Mouse (Mus musculus) MEL (cell line): ENCODE measurements at regions not wholly inside any gene's neighbourhood (a gene's known extent, or its start where the extent isn't known, plus 50 kb on each side); places are given as distances from the start of the nearest gene placed in this dataset.

Source experiments
- CHD2 ChIP-seq: IDR thresholded peaks from 2 replicates; pipeline ENCODE4 v1.6.1; 2011; ENCODE audit warnings: low read length, improper control_type of control experiment
- CTCF ChIP-seq, 3 experiments: IDR thresholded peaks in 2 of 3; conservative IDR thresholded peaks in 1 of 3; 2 replicates each; pipeline ENCODE4 v1.5.1; 2011 to 2012; ENCODE audit warnings: low read length in 3 of 3, low read depth in 2 of 3, mild to moderate bottlenecking in 2 of 3, improper control_type of control experiment in 1 of 3, inconsistent platforms in 1 of 3, mixed read lengths in 1 of 3, moderate library complexity in 1 of 3; ENCODE audit not compliant: control insufficient read depth in 1 of 3, insufficient read depth in 1 of 3, poor library complexity in 1 of 3, severe bottlenecking in 1 of 3
- EP300 ChIP-seq, 2 experiments: IDR thresholded peaks; 2 replicates each; pipeline ENCODE4 v1.6.1; 2011; ENCODE audit warnings: improper control_type of control experiment in 2 of 2, low read length in 2 of 2, low read depth in 1 of 2, mild to moderate bottlenecking in 1 of 2
- GABPA ChIP-seq: IDR thresholded peaks from 2 replicates; pipeline ENCODE4 v1.6.1; 2012; ENCODE audit warnings: low read depth, mild to moderate bottlenecking, inconsistent platforms, low read length, improper control_type of control experiment, moderate library complexity
- HCFC1 ChIP-seq: IDR thresholded peaks from 2 replicates; pipeline ENCODE4 v1.6.1; 2012; ENCODE audit warnings: low read depth, mild to moderate bottlenecking, inconsistent platforms, low read length, improper control_type of control experiment, moderate library complexity
- MAFK ChIP-seq: IDR thresholded peaks from 2 replicates; pipeline ENCODE4 v1.6.1; 2011; ENCODE audit warnings: low read depth, mild to moderate bottlenecking, low read length, improper control_type of control experiment, borderline replicate concordance
- MAX ChIP-seq: IDR thresholded peaks from 2 replicates; pipeline ENCODE4 v1.6.1; 2011; ENCODE audit warnings: low read length, improper control_type of control experiment
- MEF2A ChIP-seq: IDR thresholded peaks from 2 replicates; pipeline ENCODE4 v1.6.1; 2014; ENCODE audit warnings: low read depth, mild to moderate bottlenecking, inconsistent platforms, low read length, improper control_type of control experiment; ENCODE audit not compliant: poor library complexity, insufficient replicate concordance, severe bottlenecking; ENCODE audit errors: extremely low read depth
- MYC ChIP-seq: IDR thresholded peaks from 2 replicates; pipeline ENCODE4 v1.6.1; 2011; ENCODE audit warnings: low read depth, mild to moderate bottlenecking, low read length, improper control_type of control experiment, moderate library complexity
- TCF12 ChIP-seq: IDR thresholded peaks from 2 replicates; pipeline ENCODE4 v1.6.1; 2014; ENCODE audit warnings: low read depth, mild to moderate bottlenecking, inconsistent platforms, low read length, improper control_type of control experiment, moderate library complexity
- USF1 ChIP-seq: IDR thresholded peaks from 2 replicates; pipeline ENCODE4 v1.6.1; 2014; ENCODE audit warnings: low read depth, mild to moderate bottlenecking, inconsistent platforms, low read length, improper control_type of control experiment, moderate library complexity
- USF2 ChIP-seq, 2 experiments: IDR thresholded peaks; 2 replicates each; pipeline ENCODE4 v1.6.1; 2011 to 2012; ENCODE audit warnings: improper control_type of control experiment in 2 of 2, low read length in 2 of 2, borderline replicate concordance in 1 of 2, inconsistent platforms in 1 of 2, low read depth in 1 of 2, mild to moderate bottlenecking in 1 of 2; ENCODE audit not compliant: insufficient read depth in 1 of 2

- peak; percentile 24 to 42 (median 26) for TF ChIP-seq CTCF (IDR thresholded peaks at IDR 0.05 in 2 of 3, conservative IDR thresholded peaks at IDR 0.05 in 1 of 3; ENCODE audit: control insufficient read depth in 1 of 3, insufficient read depth in 1 of 3, low read depth in 2 of 3, low read length in 3 of 3, poor library complexity in 1 of 3, severe bottlenecking in 1 of 3)
- no peak for TF ChIP-seq EP300 (IDR thresholded peaks at IDR 0.05; ENCODE audit: low read depth in 1 of 2, low read length in 2 of 2)
- TF ChIP-seq CHD2 = no peak
- TF ChIP-seq TCF12 = no peak
- no peak for TF ChIP-seq MEF2A
- TF ChIP-seq MAFK = no peak
- TF ChIP-seq USF2 (IDR thresholded peaks at IDR 0.05; ENCODE audit: borderline replicate concordance in 1 of 2, insufficient read depth in 1 of 2, low read depth in 1 of 2, low read length in 2 of 2) = no peak
- TF ChIP-seq GABPA = no peak
- TF ChIP-seq HCFC1 = no peak
- TF ChIP-seq USF1 = no peak
- TF ChIP-seq MAX = no peak
- no peak for TF ChIP-seq MYC
Measured at GRCm38 (mm10) chr5:144638631-144639030, 92.9 kb downstream of the Nptx2 start.
